Mouse (Mus musculus): ENCODE results near the gene Stk4.

GRCm38 (mm10) chr2:164144541-164144940 is 74.4 kb downstream of the Stk4 start:
- TF ChIP-seq CTCF (IDR thresholded peaks at IDR 0.05; ENCODE audit: control insufficient read depth, insufficient read depth, insufficient replicate concordance, low read depth, low read length) (no peak), POLR2A (IDR thresholded peaks at IDR 0.05; ENCODE audit: control insufficient read depth, low read depth, low read length) (no peak)

All from testis, adult 2 months (tissue).